Mouse (Mus musculus) liver, postnatal 0 days (tissue): Measurements from ENCODE around the gene Wdr34.

Experiments
- CTCF ChIP-seq: sonication (generic); IDR thresholded peaks from 2 replicates; pipeline ENCODE4 v1.5.1; 2016; ENCODE audit warnings: antibody characterized with exemption, low read depth
- EP300 ChIP-seq: IDR thresholded peaks from 2 replicates; pipeline ENCODE4 v1.6.1; 2016; ENCODE audit warnings: antibody characterized with exemption, low read depth, mild to moderate bottlenecking

DNA sequence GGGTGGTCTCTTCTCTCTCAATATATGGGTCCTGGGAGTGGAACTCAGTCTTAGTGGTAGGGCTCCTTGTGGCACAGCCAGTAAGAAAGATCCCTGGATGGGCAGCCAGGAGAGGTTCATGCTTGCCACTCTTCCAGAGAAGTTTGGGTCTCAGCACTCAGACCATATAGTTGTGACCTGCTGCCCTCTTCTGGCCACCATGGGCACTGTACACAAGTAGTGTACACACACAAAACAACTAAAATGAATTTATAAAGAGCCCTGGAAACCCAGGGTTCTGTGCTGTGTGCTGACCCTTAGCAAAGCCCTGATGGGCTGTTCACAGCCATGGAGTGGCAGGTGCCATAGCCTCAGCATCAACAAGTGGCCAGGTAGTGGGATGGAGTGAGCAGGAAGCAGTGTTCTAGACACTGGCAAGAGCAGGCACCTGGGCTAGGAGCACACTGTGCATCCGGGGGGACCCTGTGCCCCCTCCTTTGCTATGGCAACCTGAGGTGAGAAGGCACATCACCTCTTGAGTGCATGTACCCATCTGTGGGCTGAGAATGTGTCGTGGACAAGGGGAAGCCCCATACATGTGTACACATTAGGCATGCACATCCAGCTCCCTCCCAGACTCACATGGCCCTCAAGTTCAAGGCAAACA, 47.3 kb upstream of the Wdr34 start:
- TF ChIP-seq CTCF, result peak; percentile 86
- no peak for TF ChIP-seq EP300
